Comparison of ENCODE assay signal across 10 mouse cellular contexts in the genomic region with DNA sequence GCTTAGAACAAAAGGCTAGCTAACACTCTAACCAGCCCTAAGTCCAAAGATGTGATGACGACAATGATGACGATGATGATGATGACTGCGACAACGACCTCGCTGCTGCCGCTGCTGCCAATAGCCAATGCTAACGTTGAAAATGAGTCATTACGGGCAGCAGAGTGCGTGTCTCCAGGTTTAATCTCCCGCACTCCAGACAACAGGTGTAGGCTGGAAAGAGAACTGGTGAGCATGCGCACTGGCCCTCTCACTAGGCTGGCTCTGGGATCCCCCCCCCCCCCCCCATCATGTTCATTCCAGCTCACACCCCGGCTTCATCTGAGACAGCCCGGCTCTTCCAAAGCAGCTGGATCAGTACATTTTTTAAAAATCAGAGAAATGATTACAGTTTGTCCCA.
DNase-seq lines count a peak whose midpoint lies in the region; ATAC-seq and TF ChIP-seq lines count a peak whose summit lies in the region.
"Had no signal": no experiment of that assay in that cellular context is flagged by ENCODE, and none has a peak within 500 bp of the region (broad histone marks: within the 10 kb centered on the region; RNA-seq: fewer than 3 reads in every experiment).

No protein-coding gene starts in this region.

- H3K27me3 ChIP-seq in heart, embryonic 13.5 days (replicated peaks) = no peaks in the 10 kb centered on the region
- no peaks in the 10 kb centered on the region for H3K27me3 ChIP-seq in heart, embryonic 12.5 days (replicated peaks)
- H3K27me3 ChIP-seq in midbrain, postnatal 0 days (ENCODE audit: insufficient read depth, low read length) = no peaks in the 10 kb centered on the region
- no peaks in the 10 kb centered on the region for H3K27me3 ChIP-seq in midbrain, embryonic 10.5 days (ENCODE audit: low read depth, poor library complexity, severe bottlenecking)
- H3K27me3 ChIP-seq in stomach, embryonic 16.5 days (ENCODE audit: control insufficient read depth, insufficient read depth, low read length) = no peaks in the 10 kb centered on the region
- H3K27me3 ChIP-seq: embryonic facial prominence, embryonic 13.5 days had no signal

- H3K9me3 ChIP-seq in heart, embryonic 13.5 days = no peaks in the 10 kb centered on the region
- no peaks in the 10 kb centered on the region for H3K9me3 ChIP-seq in heart, embryonic 12.5 days (replicated peaks)
- no peaks in the 10 kb centered on the region for H3K9me3 ChIP-seq in midbrain, postnatal 0 days (ENCODE audit: low read length)
- H3K9me3 ChIP-seq in midbrain, embryonic 10.5 days (replicated peaks) = no peaks in the 10 kb centered on the region
- no peaks in the 10 kb centered on the region for H3K9me3 ChIP-seq in stomach, embryonic 16.5 days (replicated peaks; ENCODE audit: control insufficient read depth, low read length)
- H3K9me3 ChIP-seq: embryonic facial prominence, embryonic 13.5 days had no signal

- H3K4me3 ChIP-seq in heart, embryonic 13.5 days = no peak overlapping the region
- H3K4me3 ChIP-seq in heart, embryonic 12.5 days = no peak overlapping the region
- H3K4me3 ChIP-seq in midbrain, postnatal 0 days (ENCODE audit: low read depth, low read length) = no peak overlapping the region
- H3K4me3 ChIP-seq in midbrain, embryonic 10.5 days = no peak overlapping the region
- H3K4me3 ChIP-seq in stomach, embryonic 16.5 days (replicated peaks; ENCODE audit: low read length) = no peak overlapping the region
- H3K4me3 ChIP-seq: embryonic facial prominence, embryonic 13.5 days had no signal

- no peaks in the 10 kb centered on the region for H3K36me3 ChIP-seq in heart, embryonic 13.5 days
- H3K36me3 ChIP-seq in heart, embryonic 12.5 days = no peaks in the 10 kb centered on the region
- no peaks in the 10 kb centered on the region for H3K36me3 ChIP-seq in midbrain, postnatal 0 days (ENCODE audit: insufficient read depth, low read length)
- no peaks in the 10 kb centered on the region for H3K36me3 ChIP-seq in midbrain, embryonic 10.5 days
- no peaks in the 10 kb centered on the region for H3K36me3 ChIP-seq in stomach, embryonic 16.5 days (ENCODE audit: control insufficient read depth, insufficient read depth, low read length)
- H3K36me3 ChIP-seq: embryonic facial prominence, embryonic 13.5 days had no signal

- no peak for ATAC-seq in heart, embryonic 13.5 days (ENCODE audit: extremely low read depth, insufficient number of reproducible peaks, low FRiP score, low TSS enrichment)
- ATAC-seq in heart, embryonic 12.5 days (ENCODE audit: insufficient number of reproducible peaks, low FRiP score) = no peak
- ATAC-seq in midbrain, postnatal 0 days (ENCODE audit: low FRiP score) = no peak
- no peak for ATAC-seq in stomach, embryonic 16.5 days (ENCODE audit: insufficient read depth, low FRiP score)

- peaks cover 56% of the 10 kb centered on the region for H3K4me1 ChIP-seq in heart, embryonic 13.5 days
- H3K4me1 ChIP-seq in heart, embryonic 12.5 days (replicated peaks) = peaks cover 51% of the 10 kb centered on the region
- no peaks in the 10 kb centered on the region for H3K4me1 ChIP-seq in midbrain, postnatal 0 days (ENCODE audit: insufficient read depth, low read length)
- H3K4me1 ChIP-seq in midbrain, embryonic 10.5 days = peaks cover 12% of the 10 kb centered on the region
- H3K4me1 ChIP-seq in stomach, embryonic 16.5 days (ENCODE audit: control insufficient read depth, insufficient read depth, low read length) = 0 out of 2 replicates have a peak, but pooled peaks cover 2% of the 10 kb centered on the region

- TF ChIP-seq CTCF in midbrain, postnatal 0 days (IDR thresholded peaks at IDR 0.05) = no peak

- no peak overlapping the region for H3K27ac ChIP-seq in heart, embryonic 13.5 days (replicated peaks)
- no peak overlapping the region for H3K27ac ChIP-seq in heart, embryonic 12.5 days (ENCODE audit: poor library complexity, severe bottlenecking)
- H3K27ac ChIP-seq in midbrain, postnatal 0 days (ENCODE audit: low read depth, low read length) = no peak overlapping the region
- no peak overlapping the region for H3K27ac ChIP-seq in midbrain, embryonic 10.5 days (replicated peaks)
- H3K27ac ChIP-seq in stomach, embryonic 16.5 days (ENCODE audit: low read length) = no peak overlapping the region
- H3K27ac ChIP-seq: embryonic facial prominence, embryonic 13.5 days had no signal

- peak; percentile 10 for DNase-seq in midbrain, postnatal 0 days (ENCODE audit: low spot score)
- no peak for DNase-seq in midbrain, embryonic 10.5 days (ENCODE audit: low spot score)
- DNase-seq in brain, adult 2 months (ENCODE audit: low read depth, low spot score) = peak; percentile 66
- DNase-seq in urinary bladder, postnatal 25 days (ENCODE audit: low spot score) = no peak
- DNase-seq: cerebellum, adult 2 months; kidney, adult 18-20 months had no signal

- no peak overlapping the region for H3K9ac ChIP-seq in heart, embryonic 13.5 days
- H3K9ac ChIP-seq in heart, embryonic 12.5 days = no peak overlapping the region
- H3K9ac ChIP-seq in midbrain, postnatal 0 days (replicated peaks; ENCODE audit: low read length, poor library complexity, severe bottlenecking) = no peak overlapping the region
- H3K9ac ChIP-seq in stomach, embryonic 16.5 days (ENCODE audit: low read length) = no peak overlapping the region
- H3K9ac ChIP-seq: embryonic facial prominence, embryonic 13.5 days had no signal

- 31% methylated on average over 13 of the region's 13 CpGs for WGBS in heart, embryonic 13.5 days
- WGBS in heart, embryonic 12.5 days = 28% methylated on average over 13 of the region's 13 CpGs
- whole genome bisulfite sequencing in midbrain, postnatal 0 days = 56% methylated on average over 13 of the region's 13 CpGs
- 65% methylated on average over 13 of the region's 13 CpGs for WGBS in midbrain, embryonic 10.5 days
- WGBS in stomach, embryonic 16.5 days = 34% methylated on average over 13 of the region's 13 CpGs

- peak overlapping the region; percentile 46 for H3K4me2 ChIP-seq in heart, embryonic 13.5 days
- H3K4me2 ChIP-seq in heart, embryonic 12.5 days = no peak overlapping the region; the same call in 1 of the 2 replicates
- H3K4me2 ChIP-seq in midbrain, postnatal 0 days (ENCODE audit: low read depth, low read length, poor library complexity, severe bottlenecking) = no peak overlapping the region
- peak overlapping the region; percentile 36; the same call in 1 of the 2 replicates for H3K4me2 ChIP-seq in stomach, embryonic 16.5 days (ENCODE audit: low read depth, low read length)
- H3K4me2 ChIP-seq: embryonic facial prominence, embryonic 13.5 days had no signal

Comparison
In these comparisons a context has a peak if more than half of its experiments do, and no peak if none do; other contexts are left out.
1. H3K4me2 ChIP-seq: peak in heart, embryonic 13.5 days (single experiment) and stomach, embryonic 16.5 days (single experiment); none in heart, embryonic 12.5 days (single experiment) and midbrain, postnatal 0 days (single experiment).
2. DNase-seq: peak in midbrain, postnatal 0 days (single experiment) and brain, adult 2 months (single experiment); none in midbrain, embryonic 10.5 days (single experiment) and urinary bladder, postnatal 25 days (single experiment).